Mouse (Mus musculus) kidney, postnatal 0 days (tissue): ENCODE measurements at regions not wholly inside any gene's neighbourhood (a gene's known extent, or its start where the extent isn't known, plus 50 kb on each side); places are given as distances from the start of the nearest gene placed in this dataset.

ENCODE experiments used
- ATAC-seq: fragments of 200-750 bp; cut with Nextera tagmentation; replicated peaks from 2 replicates; pipeline ENCODE4 v1.8.0; 2017; ENCODE audit warnings: low read depth, moderate number of reproducible peaks, moderate TSS enrichment, moderate library complexity; ENCODE audit not compliant: low FRiP score
- DNase-seq: peaks from one replicate; pipeline ENCODE4 v3.0.0-alpha.2; 2016; ENCODE audit warnings: low spot score
- H3K27ac ChIP-seq: fragments of 300-500 bp; sonication (generic); 2 replicates; pipeline ENCODE4 v1.5.1; 2014; ENCODE audit warnings: mild to moderate bottlenecking
- H3K27me3 ChIP-seq: fragments of 300-500 bp; sonication (generic); 2 replicates; pipeline ENCODE4 v1.6.1; 2014; ENCODE audit warnings: low read length, mixed read lengths; ENCODE audit not compliant: insufficient read depth
- H3K36me3 ChIP-seq: fragments of 300-500 bp; sonication (generic); 2 replicates; pipeline ENCODE4 v1.6.1; 2014; ENCODE audit warnings: low read length, mixed read lengths; ENCODE audit not compliant: insufficient read depth
- H3K4me1 ChIP-seq: fragments of 300-500 bp; sonication (generic); replicated peaks from 2 replicates; pipeline ENCODE4 v1.6.1; 2014; ENCODE audit warnings: antibody characterized with exemption, low read length, mixed read lengths; ENCODE audit not compliant: insufficient read depth
- H3K4me2 ChIP-seq: fragments of 300-500 bp; sonication (generic); 2 replicates; pipeline ENCODE4 v1.6.1; 2014; ENCODE audit warnings: mild to moderate bottlenecking, low read length, moderate library complexity, mixed read lengths
- H3K4me3 ChIP-seq: fragments of 300-500 bp; sonication (generic); replicated peaks from 2 replicates; pipeline ENCODE4 v1.5.1; 2014; ENCODE audit warnings: low read depth, low read length
- H3K9ac ChIP-seq: fragments of 300-500 bp; sonication (generic); 2 replicates; pipeline ENCODE4 v1.6.1; 2014; ENCODE audit warnings: low read depth, low read length
- H3K9me3 ChIP-seq: fragments of 300-500 bp; sonication (generic); replicated peaks from 2 replicates; pipeline ENCODE4 v1.6.1; 2016; ENCODE audit warnings: low read length, inconsistent platforms, mixed read lengths
- CTCF ChIP-seq: IDR thresholded peaks from 2 replicates; pipeline ENCODE4 v1.5.1; 2016; ENCODE audit warnings: antibody characterized with exemption, low read depth, mild to moderate bottlenecking, moderate library complexity
- WGBS: fragments of 180-500 bp; shearing (Covaris S2); extraction: QIAGEN DNeasy Blood & Tissue Kit; methylation state at CpG from one replicate; pipeline ENCODE4 v1.1.7; 2014; 5-methylcytosine and 5-hydroxymethylcytosine counted together

- Histone ChIP-seq H3K27me3 (no peaks in the 10 kb centered on the region), H3K9ac (no peak overlapping the region), H3K4me3 (no peak overlapping the region), H3K27ac (no peak overlapping the region), H3K36me3 (no peaks in the 10 kb centered on the region), H3K4me1 (no peaks in the 10 kb centered on the region), H3K4me2 (no peak overlapping the region), H3K9me3 (no peaks in the 10 kb centered on the region)
- ATAC-seq: no peak
- no peak for DNase-seq
- no peak for TF ChIP-seq CTCF
- WGBS: 86% methylated on average over 1 of the region's 1 CpGs
These were observed 707.5 kb upstream of the Mdga2 start for GRCm38 (mm10) chr12:67929842-67930241.

GRCm38 (mm10) chr12:67914603-67915002 lies 692.3 kb upstream of the Mdga2 start:
- Histone ChIP-seq H3K36me3 (no peaks in the 10 kb centered on the region), H3K9ac (no peak overlapping the region), H3K4me1 (no peaks in the 10 kb centered on the region), H3K4me2 (no peak overlapping the region), H3K27ac (no peak overlapping the region), H3K27me3 (no peaks in the 10 kb centered on the region), H3K9me3 (no peaks in the 10 kb centered on the region), H3K4me3 (no peak overlapping the region)
- ATAC-seq (no peak), DNase-seq (no peak)
- no peak for TF ChIP-seq CTCF
- 49% methylated on average over 4 of the region's 4 CpGs for WGBS

DNA sequence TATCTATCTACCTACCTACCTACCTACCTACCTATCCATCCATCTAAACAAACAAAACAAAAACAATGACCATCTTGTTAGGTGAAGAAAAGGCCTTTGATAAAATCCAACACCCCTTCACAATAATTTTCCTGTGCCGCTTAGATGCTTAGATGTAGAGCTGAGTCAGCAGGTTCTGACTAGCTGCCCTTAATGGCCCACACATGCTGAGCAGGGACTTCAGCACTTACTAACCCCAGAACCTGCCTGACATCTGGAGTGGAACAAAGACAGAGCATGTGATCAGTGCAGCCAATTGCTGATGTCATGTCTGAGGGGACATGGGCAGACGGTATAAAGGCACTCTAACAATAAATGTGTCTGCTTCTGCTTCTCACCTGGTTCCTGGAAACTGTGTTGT lies 664.9 kb upstream of the Mdga2 start:
- H3K36me3 ChIP-seq: no peaks in the 10 kb centered on the region
- no peak overlapping the region for H3K4me3 ChIP-seq
- 55% methylated on average over 2 of the region's 2 CpGs for WGBS
- TF ChIP-seq CTCF: no peak
- no peak overlapping the region for H3K4me2 ChIP-seq
- no peak overlapping the region for H3K9ac ChIP-seq
- no peak overlapping the region for H3K27ac ChIP-seq
- H3K4me1 ChIP-seq: no peaks in the 10 kb centered on the region
- DNase-seq (no peak), ATAC-seq (peak; percentile 61; the same call in 1 of the 2 replicates)
- no peaks in the 10 kb centered on the region for H3K9me3 ChIP-seq
- H3K27me3 ChIP-seq: no peaks in the 10 kb centered on the region

DNA sequence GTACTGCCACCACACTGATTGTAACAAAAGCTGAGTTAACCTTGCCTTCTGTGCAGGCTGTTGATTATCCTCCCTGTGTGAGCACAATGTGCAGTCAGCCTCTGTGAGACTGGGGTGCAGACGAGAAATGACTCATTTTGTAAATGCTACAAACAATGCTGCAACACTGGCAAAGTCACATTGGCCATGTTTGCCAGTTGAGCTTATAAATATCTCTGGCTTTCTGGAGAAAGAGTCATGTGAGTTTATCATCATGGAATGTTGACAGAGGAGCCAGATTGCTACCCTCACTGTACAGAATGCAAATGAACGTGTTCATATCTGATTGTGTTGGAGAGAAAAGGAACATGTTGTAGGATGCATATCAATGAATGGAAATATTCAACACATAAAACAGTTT lies 640.3 kb upstream of the Mdga2 start:
- WGBS: 74% methylated on average over 2 of the region's 2 CpGs
- Histone ChIP-seq H3K9me3 (no peaks in the 10 kb centered on the region), H3K36me3 (no peaks in the 10 kb centered on the region), H3K4me1 (no peaks in the 10 kb centered on the region), H3K9ac (no peak overlapping the region), H3K4me3 (no peak overlapping the region), H3K27me3 (no peaks in the 10 kb centered on the region), H3K4me2 (no peak overlapping the region), H3K27ac (no peak overlapping the region)
- TF ChIP-seq CTCF: no peak
- DNase-seq: no peak
- ATAC-seq: no peak

GRCm38 (mm10) chr12:67860713-67861112 lies 638.4 kb upstream of the Mdga2 start:
- no peak overlapping the region for H3K27ac ChIP-seq
- H3K4me2 ChIP-seq: no peak overlapping the region
- no peak overlapping the region for H3K4me3 ChIP-seq
- DNase-seq: no peak
- no peak for ATAC-seq
- no peak for TF ChIP-seq CTCF
- H3K9me3 ChIP-seq: no peaks in the 10 kb centered on the region
- no peaks in the 10 kb centered on the region for H3K27me3 ChIP-seq
- no peak overlapping the region for H3K9ac ChIP-seq
- H3K4me1 ChIP-seq: no peaks in the 10 kb centered on the region
- no peaks in the 10 kb centered on the region for H3K36me3 ChIP-seq
- 90% methylated on average over 1 of the region's 1 CpGs for WGBS

DNA sequence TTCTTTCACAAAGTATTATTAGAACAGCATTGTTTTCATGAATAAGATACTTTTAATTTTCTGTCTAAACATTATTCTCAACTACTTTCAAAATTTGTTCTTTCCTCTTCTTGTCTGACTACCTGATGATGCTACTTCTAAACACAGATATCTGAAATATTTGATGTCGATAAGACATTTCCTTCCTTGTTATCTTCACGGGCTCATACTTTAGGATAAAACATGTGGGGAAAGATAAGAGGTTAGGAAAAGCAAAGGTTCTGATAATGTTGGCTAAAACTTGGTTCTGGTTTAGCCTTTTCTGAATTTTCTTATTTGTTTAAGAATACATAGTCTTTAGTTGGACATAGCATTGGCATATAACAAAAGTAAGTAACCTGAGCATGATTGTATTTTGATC lies 630.3 kb upstream of the Mdga2 start:
- Histone ChIP-seq H3K27me3 (no peaks in the 10 kb centered on the region), H3K4me1 (no peaks in the 10 kb centered on the region), H3K27ac (no peak overlapping the region), H3K4me2 (no peak overlapping the region), H3K4me3 (no peak overlapping the region), H3K36me3 (no peaks in the 10 kb centered on the region), H3K9me3 (no peaks in the 10 kb centered on the region), H3K9ac (no peak overlapping the region)
- ATAC-seq: no peak
- no peak for TF ChIP-seq CTCF
- no peak for DNase-seq
- 93% methylated on average over 2 of the region's 2 CpGs for WGBS

DNA sequence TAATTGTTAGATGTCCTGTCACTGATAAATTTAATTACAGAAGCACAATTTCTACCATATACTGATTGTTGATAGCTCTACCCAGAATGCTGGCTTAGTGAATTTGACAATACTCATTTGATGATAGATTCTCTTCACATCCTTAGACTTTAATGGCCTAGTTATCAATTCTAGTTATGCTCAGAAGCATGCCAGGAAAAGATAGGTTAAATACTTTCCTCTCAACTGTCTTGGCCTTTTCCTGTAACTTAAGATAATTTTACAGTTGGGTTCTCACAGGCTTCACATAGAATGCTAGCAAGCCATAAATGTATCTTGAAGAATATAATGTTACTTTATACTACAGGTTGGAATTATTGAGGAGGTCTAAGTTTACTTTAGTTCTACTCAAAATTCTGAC lies 625.2 kb upstream of the Mdga2 start:
- H3K4me1 ChIP-seq: no peaks in the 10 kb centered on the region
- no peak overlapping the region for H3K27ac ChIP-seq
- H3K4me3 ChIP-seq: no peak overlapping the region
- ATAC-seq (no peak), DNase-seq (no peak)
- no peak overlapping the region for H3K9ac ChIP-seq
- H3K27me3 ChIP-seq: no peaks in the 10 kb centered on the region
- H3K9me3 ChIP-seq: no peaks in the 10 kb centered on the region
- TF ChIP-seq CTCF: no peak
- no peaks in the 10 kb centered on the region for H3K36me3 ChIP-seq
- no peak overlapping the region for H3K4me2 ChIP-seq
